Mouse (Mus musculus) heart, embryonic 15.5 days (tissue): ENCODE data around the gene Zfp692. TPM values are rescaled to one million over a fixed set of nuclear protein-coding genes. Genes with fewer than 3 reads are reported as not detected.

Experiments
- ATAC-seq: fragments of 200-750 bp; cut with Nextera tagmentation; replicated peaks from 2 replicates; pipeline ENCODE4 v1.8.0; 2017; ENCODE audit warnings: low read depth, moderate TSS enrichment; ENCODE audit not compliant: insufficient number of reproducible peaks, insufficient read depth, low FRiP score
- H3K27ac ChIP-seq: fragments of 300-500 bp; sonication (generic); 2 replicates; pipeline ENCODE4 v1.5.1; 2015; ENCODE audit warnings: mild to moderate bottlenecking, inconsistent platforms
- H3K27me3 ChIP-seq: fragments of 300-500 bp; sonication (generic); 2 replicates; pipeline ENCODE4 v1.6.1; 2015; ENCODE audit warnings: inconsistent platforms
- H3K36me3 ChIP-seq: fragments of 300-500 bp; sonication (generic); 2 replicates; pipeline ENCODE4 v1.6.1; 2015; ENCODE audit warnings: mild to moderate bottlenecking, inconsistent platforms
- H3K4me1 ChIP-seq: fragments of 300-500 bp; sonication (generic); replicated peaks from 2 replicates; pipeline ENCODE4 v1.6.1; 2015; ENCODE audit warnings: inconsistent platforms
- H3K4me2 ChIP-seq: fragments of 300-500 bp; sonication (generic); 2 replicates; pipeline ENCODE4 v1.6.1; 2015; ENCODE audit warnings: inconsistent platforms, mild to moderate bottlenecking, moderate library complexity
- H3K4me3 ChIP-seq: fragments of 300-500 bp; sonication (generic); 2 replicates; pipeline ENCODE4 v1.5.1; 2015; ENCODE audit warnings: mild to moderate bottlenecking, inconsistent platforms
- H3K9ac ChIP-seq: fragments of 300-500 bp; sonication (generic); 2 replicates; pipeline ENCODE4 v1.6.1; 2015; ENCODE audit warnings: mild to moderate bottlenecking, inconsistent platforms
- H3K9me3 ChIP-seq: fragments of 300-500 bp; sonication (generic); replicated peaks from 2 replicates; pipeline ENCODE4 v1.6.1; 2016; ENCODE audit warnings: inconsistent platforms
- WGBS: fragments of 180-500 bp; shearing (Covaris S2); methylation state at CpG from one replicate; pipeline ENCODE4 v1.1.7; 2015; ENCODE audit warnings: mixed read lengths; 5-methylcytosine and 5-hydroxymethylcytosine counted together
- polyA plus RNA-seq: library from polyadenylated mRNA; unstranded; fragments of >200 nt; fragmentation: Nextera tagmentation; extraction: Ambion mirVana; gene quantifications from 2 replicates; pipeline ENCODE4 v1.2.1, GENCODE M21; 2015

Zfp692 gene
- polyA plus RNA-seq: 12.1 and 15.9 TPM in 2 replicates

DNA sequence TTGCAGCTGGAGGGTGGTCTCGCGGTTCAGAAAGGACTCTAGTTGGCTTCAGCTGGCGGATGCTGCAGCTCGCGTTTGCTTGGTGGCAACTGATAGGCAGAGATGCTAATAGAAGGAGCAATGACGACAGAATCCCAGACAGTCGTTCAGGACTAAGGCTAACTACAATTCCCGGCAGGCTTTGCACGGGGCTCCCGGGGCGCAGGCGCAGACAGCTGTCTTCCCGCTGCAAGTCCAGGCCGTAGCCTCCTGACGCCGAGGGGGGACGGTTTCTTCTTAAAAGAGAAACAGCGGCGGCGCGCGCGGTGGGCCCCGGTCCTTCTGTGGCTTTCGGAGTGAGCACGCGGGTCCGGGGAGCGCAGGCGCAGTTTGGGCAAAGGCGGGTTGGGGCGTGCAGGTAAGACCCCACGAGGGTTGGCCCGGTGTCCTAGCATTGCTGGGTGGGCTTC, at the start of gene Zfp692:
TSS of gene Zfp692 (plus strand) at position 210 of the 449 bp plus-strand sequence.
- no peaks in the 10 kb centered on the region for H3K36me3 ChIP-seq

DNA sequence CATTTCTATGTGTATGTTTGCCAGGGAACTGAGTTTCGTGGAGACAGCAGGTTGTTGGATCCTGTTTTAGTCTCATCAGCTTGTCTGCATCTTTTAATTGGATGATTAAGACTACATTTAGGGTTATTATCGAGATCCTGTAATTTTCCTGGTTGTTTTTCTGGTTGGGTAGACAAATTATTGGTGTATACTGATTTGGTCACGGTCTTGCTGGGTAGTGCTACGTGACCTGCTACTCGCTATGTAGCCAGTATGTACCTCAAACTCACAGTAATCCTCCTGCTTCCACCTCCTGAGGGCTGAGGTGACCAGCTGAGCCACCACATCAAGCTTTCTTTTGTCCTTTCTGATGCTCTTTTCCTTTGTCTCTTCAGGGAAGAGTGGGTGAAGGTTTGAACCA, 49.1 kb upstream of the Zfp692 start:
- Histone ChIP-seq H3K4me3 (no peak overlapping the region), H3K27me3 (no peaks in the 10 kb centered on the region; the same call in 1 of the 2 replicates), H3K4me1 (no peaks in the 10 kb centered on the region), H3K9me3 (no peaks in the 10 kb centered on the region), H3K9ac (no peak overlapping the region), H3K27ac (no peak overlapping the region), H3K36me3 (no peaks in the 10 kb centered on the region), H3K4me2 (no peak overlapping the region)
- 79% methylated on average over 5 of the region's 5 CpGs for WGBS
- no peak for ATAC-seq

More for the DNA sequence above, at the start of gene Zfp692:
- Histone ChIP-seq H3K27me3 (no peaks in the 10 kb centered on the region), H3K9me3 (no peaks in the 10 kb centered on the region), H3K4me1 (peaks cover 22% of the 10 kb centered on the region), H3K4me3 (peak within 1 kb of the TSS; percentile 62), H3K9ac (peak within 1 kb of the TSS; percentile 67), H3K27ac (peak within 1 kb of the TSS; percentile 13; the same call in 1 of the 2 replicates), H3K4me2 (peak within 1 kb of the TSS; percentile 98)
- peak; percentile 59 for ATAC-seq
- under 1% methylated on average over 34 of the region's 34 CpGs for WGBS

DNA sequence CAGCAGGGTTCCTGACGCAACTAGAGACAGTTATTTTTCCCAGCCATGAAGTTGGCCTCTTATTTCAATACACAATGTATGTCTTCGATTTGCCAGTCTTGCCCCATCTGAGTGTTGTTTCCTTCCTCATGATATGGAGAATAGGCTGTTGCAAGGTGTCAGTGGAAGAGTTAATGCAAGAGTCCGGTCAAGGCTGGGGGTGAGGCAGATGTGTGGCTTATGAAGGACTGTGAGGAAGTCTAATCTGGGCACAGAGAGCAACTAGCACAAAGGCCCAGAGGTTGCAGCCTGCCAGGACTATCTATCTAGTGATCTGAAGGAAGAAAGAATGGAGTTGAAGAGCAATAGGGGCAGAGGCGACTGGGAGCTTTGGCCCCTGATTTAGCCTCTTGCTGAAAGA, 46.7 kb upstream of the Zfp692 start:
- Histone ChIP-seq H3K27ac (no peak overlapping the region), H3K4me3 (no peak overlapping the region), H3K27me3 (no peaks in the 10 kb centered on the region; the same call in 1 of the 2 replicates), H3K4me2 (no peak overlapping the region), H3K36me3 (no peaks in the 10 kb centered on the region), H3K9ac (no peak overlapping the region), H3K9me3 (no peaks in the 10 kb centered on the region), H3K4me1 (no peaks in the 10 kb centered on the region)
- no peak for ATAC-seq
- WGBS: 83% methylated on average over 4 of the region's 4 CpGs

DNA sequence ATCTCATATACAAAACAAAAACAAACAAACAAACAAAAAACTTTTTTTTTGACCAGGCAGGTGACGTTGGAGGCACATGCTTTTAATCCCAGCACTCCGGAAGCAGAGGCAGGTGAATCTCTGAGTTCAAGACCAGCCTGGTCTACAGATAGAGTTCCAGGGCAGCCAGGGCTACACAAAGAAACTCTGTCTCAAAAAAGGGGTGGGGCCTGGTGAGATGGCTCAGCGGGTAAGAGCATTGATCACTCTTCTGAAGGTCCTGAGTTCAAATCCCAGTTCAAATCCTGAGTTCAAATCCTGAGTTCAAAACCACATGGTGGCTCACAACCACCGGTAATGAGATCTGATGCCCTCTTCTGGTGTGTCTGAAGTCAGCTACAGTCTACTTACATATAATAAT, 45.0 kb upstream of the Zfp692 start:
- Histone ChIP-seq H3K27ac (no peak overlapping the region), H3K4me3 (no peak overlapping the region), H3K4me1 (no peaks in the 10 kb centered on the region), H3K36me3 (no peaks in the 10 kb centered on the region), H3K9ac (no peak overlapping the region), H3K4me2 (no peak overlapping the region), H3K9me3 (no peaks in the 10 kb centered on the region), H3K27me3 (no peaks in the 10 kb centered on the region; the same call in 1 of the 2 replicates)
- 84% methylated on average over 4 of the region's 4 CpGs for WGBS
- no peak for ATAC-seq

DNA sequence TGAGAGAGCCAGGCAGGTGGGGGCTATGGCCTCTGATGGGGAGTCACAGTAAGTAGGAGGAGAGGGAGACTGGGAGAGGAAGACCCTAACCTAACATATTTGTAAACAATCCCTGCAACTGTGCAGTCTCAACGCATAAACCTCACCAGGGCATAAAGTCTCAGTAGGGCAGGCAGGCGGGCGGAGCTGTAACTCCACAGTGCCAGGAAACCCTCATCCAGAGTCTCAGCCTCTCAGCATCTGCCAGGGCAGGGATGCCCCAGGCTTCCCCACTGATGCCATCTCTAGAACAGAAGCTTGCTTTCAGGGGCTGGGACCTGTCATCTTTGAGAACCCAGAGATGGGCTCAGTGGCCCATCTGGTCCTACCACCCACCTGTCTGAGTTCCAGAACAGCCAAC, 44.5 kb upstream of the Zfp692 start:
- Histone ChIP-seq H3K27ac (no peak overlapping the region), H3K27me3 (no peaks in the 10 kb centered on the region), H3K4me1 (no peaks in the 10 kb centered on the region), H3K4me2 (no peak overlapping the region), H3K9me3 (no peaks in the 10 kb centered on the region), H3K9ac (no peak overlapping the region), H3K36me3 (no peaks in the 10 kb centered on the region), H3K4me3 (no peak overlapping the region)
- ATAC-seq: no peak
- 92% methylated on average over 3 of the region's 3 CpGs for WGBS

DNA sequence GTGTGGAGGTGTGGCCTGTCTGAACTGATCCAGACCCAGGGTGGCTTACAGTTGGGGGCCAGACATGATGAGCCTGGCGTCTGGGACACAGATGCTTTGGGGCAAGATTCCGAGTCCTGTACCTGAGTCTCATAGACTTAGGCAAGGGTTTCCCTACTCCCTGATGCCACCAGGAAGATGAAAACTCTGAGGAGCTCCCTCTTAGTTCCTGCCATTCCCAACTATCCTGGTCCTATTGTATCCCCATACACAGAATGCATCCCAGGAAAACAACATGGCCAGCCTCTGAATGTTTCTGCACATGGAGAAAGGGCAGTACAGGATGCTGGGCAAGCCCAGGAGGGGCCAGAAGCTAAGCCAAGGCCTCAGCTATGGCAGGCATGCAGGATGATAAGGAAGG, 43.4 kb upstream of the Zfp692 start:
- H3K4me2 ChIP-seq: no peak overlapping the region
- H3K27me3 ChIP-seq: no peaks in the 10 kb centered on the region
- no peak overlapping the region for H3K9ac ChIP-seq
- no peaks in the 10 kb centered on the region for H3K9me3 ChIP-seq
- 65% methylated on average over 2 of the region's 2 CpGs for WGBS
- H3K4me3 ChIP-seq: no peak overlapping the region
- no peaks in the 10 kb centered on the region for H3K36me3 ChIP-seq
- H3K27ac ChIP-seq: no peak overlapping the region
- no peaks in the 10 kb centered on the region for H3K4me1 ChIP-seq
- ATAC-seq: no peak

DNA sequence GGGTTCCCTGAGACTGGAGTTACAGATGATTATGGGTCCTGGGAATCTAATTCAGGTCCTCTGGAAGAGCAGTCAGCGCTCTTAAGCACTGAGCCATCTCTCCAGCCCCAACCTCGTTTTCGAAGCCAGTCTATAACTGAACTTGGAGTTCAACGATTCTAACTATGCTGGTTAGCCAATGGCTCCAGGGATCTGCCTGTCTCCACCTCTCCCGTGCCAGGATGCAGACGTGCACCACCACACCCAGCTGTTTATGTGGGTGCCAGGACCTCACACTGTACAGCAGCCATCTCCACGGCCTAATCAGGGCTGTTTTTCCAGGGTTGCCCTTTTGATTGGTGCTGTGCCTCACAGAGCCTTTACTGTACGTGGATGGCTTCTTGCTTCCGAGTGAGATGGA, 42.3 kb upstream of the Zfp692 start:
- WGBS: 75% methylated on average over 9 of the region's 9 CpGs
- Histone ChIP-seq H3K4me2 (no peak overlapping the region), H3K4me1 (no peaks in the 10 kb centered on the region), H3K9ac (no peak overlapping the region), H3K27ac (no peak overlapping the region), H3K9me3 (no peaks in the 10 kb centered on the region), H3K4me3 (no peak overlapping the region), H3K36me3 (no peaks in the 10 kb centered on the region), H3K27me3 (no peaks in the 10 kb centered on the region)
- ATAC-seq: no peak

DNA sequence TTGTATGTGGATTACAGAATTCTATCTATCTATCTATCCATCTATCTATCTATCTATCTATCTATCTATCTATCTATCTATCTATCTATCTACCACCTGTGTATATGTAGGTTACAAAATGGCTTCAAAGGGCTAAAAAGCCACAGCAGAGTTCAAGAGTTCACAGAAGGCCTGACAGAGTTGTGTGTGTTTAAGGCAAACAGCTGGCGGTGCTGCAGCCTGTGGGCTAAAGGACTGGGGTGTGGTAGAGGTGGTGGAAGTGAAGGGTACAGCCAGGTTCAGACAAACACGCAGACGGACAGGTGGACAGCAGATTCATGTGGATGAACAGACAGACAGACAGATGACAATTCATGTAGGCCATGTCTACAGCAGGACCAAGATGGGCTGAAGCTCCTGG, 38.6 kb upstream of the Zfp692 start:
- no peak overlapping the region for H3K4me3 ChIP-seq
- no peak overlapping the region for H3K4me2 ChIP-seq
- H3K27me3 ChIP-seq: peaks cover 3% of the 10 kb centered on the region; the same call in 1 of the 2 replicates
- H3K36me3 ChIP-seq: no peaks in the 10 kb centered on the region
- no peak overlapping the region for H3K27ac ChIP-seq
- 79% methylated on average over 3 of the region's 3 CpGs for WGBS
- no peaks in the 10 kb centered on the region for H3K4me1 ChIP-seq
- no peak for ATAC-seq
- no peaks in the 10 kb centered on the region for H3K9me3 ChIP-seq
- no peak overlapping the region for H3K9ac ChIP-seq

DNA sequence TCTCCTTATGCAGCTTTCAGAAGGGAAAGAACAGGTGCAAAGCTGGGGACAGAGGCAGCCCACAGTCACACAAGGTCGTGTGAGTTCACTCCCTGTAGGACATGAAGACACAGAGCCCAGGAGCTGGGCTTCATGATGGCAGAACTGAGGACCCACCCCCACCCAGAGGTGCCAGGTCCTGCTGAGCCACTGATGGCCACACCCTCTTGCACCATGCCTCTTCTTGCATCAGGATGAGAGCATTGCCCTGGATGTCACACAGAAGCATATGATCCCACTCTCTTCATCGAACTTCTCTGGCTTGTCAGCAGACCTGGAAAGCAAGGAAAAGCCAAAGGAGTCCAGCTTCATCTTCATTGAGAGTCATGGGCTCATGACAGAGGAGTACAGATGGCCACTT, 32.3 kb upstream of the Zfp692 start, which contains the start of gene 4930438A08Rik:
TSS of gene 4930438A08Rik (plus strand) at position 228 of the 400 bp plus-strand sequence.
- Histone ChIP-seq H3K4me1 (no peaks in the 10 kb centered on the region), H3K4me3 (no peak within 1 kb of the TSS), H3K27ac (no peak within 1 kb of the TSS), H3K27me3 (peaks cover 10% of the 10 kb centered on the region), H3K4me2 (no peak within 1 kb of the TSS), H3K9me3 (no peaks in the 10 kb centered on the region), H3K9ac (no peak within 1 kb of the TSS), H3K36me3 (no peaks in the 10 kb centered on the region)
- ATAC-seq: no peak
- WGBS: 49% methylated on average over 2 of the region's 2 CpGs

DNA sequence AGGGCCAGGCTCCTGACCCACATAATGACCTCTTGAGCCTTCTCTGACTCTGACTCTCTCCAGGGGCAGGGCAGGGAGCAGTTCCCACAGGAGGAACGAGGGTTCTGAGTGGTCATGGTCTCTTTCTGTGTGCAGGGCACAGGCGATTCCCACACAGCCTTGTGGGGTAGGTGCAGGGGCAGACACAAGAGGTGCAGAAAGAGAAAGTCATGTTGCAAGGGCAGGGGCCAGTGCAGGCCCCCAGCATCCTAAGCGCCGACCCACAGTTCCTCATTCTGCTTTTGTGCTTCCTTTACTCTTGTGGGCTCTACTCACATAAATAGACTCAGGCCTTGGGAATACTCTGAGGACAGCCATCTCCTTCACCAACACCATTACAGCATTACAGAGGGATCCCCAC, 31.1 kb upstream of the Zfp692 start:
- H3K36me3 ChIP-seq: no peaks in the 10 kb centered on the region
- no peak overlapping the region for H3K4me3 ChIP-seq
- no peaks in the 10 kb centered on the region for H3K9me3 ChIP-seq
- ATAC-seq: no peak
- 70% methylated on average over 4 of the region's 4 CpGs for WGBS
- H3K27me3 ChIP-seq: peaks cover 10% of the 10 kb centered on the region
- no peak overlapping the region for H3K9ac ChIP-seq
- no peak overlapping the region for H3K4me2 ChIP-seq
- H3K4me1 ChIP-seq: no peaks in the 10 kb centered on the region
- H3K27ac ChIP-seq: no peak overlapping the region

DNA sequence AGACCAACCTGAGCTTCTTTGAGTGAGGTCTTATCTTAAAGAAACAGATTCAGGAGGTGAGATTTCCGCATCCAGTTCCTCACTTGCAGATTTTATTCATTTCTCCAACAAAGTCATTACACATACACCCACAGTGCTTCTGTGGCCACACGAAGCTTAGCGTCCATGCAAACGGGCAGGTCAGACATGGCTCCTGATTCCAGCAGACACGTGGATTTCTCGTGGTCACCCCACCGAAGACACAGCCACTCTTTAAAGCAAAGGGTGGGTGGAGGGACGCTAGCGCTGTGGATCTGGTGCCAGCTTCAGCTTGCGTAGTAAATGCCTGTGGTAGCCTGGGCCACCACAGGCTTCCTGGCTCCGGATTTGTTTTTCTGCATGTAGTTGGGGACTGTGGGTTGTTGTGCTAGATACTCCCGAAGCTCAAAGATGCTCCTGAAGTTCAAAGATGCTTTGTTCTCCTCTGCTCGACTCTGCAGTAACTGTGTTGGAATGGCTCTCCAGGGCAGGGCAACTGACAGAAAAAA, 24.8 kb upstream of the Zfp692 start:
- H3K9ac ChIP-seq: no peak overlapping the region
- H3K9me3 ChIP-seq: no peaks in the 10 kb centered on the region
- no peak overlapping the region for H3K4me3 ChIP-seq
- ATAC-seq: no peak
- 78% methylated on average over 13 of the region's 13 CpGs for WGBS
- peaks cover 12% of the 10 kb centered on the region for H3K27me3 ChIP-seq
- no peak overlapping the region for H3K4me2 ChIP-seq
- no peak overlapping the region for H3K27ac ChIP-seq
- H3K4me1 ChIP-seq: no peaks in the 10 kb centered on the region
- H3K36me3 ChIP-seq: no peaks in the 10 kb centered on the region

DNA sequence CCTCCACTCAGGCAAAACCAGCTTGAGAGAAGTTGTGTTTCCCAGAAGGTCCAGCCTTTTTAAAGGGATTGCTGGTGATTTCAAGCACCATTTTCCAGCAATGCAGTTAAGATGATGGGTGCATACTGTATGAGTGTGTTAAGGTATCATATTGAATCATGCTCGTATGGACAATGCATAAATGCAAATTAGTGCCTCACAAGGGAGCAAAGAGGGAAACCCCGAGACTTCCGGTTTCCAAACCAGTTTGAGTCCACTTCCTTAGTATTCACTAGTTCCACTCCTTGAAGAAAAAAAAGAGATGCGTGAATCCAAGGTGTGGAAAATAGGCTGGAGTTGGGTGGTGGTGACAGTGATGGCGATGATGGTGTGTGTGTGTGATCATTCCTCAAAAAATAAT, 24.4 kb upstream of the Zfp692 start:
- WGBS: 77% methylated on average over 5 of the region's 5 CpGs

More for the DNA sequence above, 24.4 kb upstream of the Zfp692 start:
- peaks cover 12% of the 10 kb centered on the region for H3K27me3 ChIP-seq
- no peak for ATAC-seq
- no peak overlapping the region for H3K27ac ChIP-seq
- no peak overlapping the region for H3K4me2 ChIP-seq
- H3K36me3 ChIP-seq: no peaks in the 10 kb centered on the region
- no peaks in the 10 kb centered on the region for H3K9me3 ChIP-seq
- no peak overlapping the region for H3K9ac ChIP-seq
- H3K4me1 ChIP-seq: no peaks in the 10 kb centered on the region
- H3K4me3 ChIP-seq: no peak overlapping the region
